In genomic region chr7:98359951-98360620, GRCm38 (mm10) we compare ENCODE assay signal across 9 mouse cellular contexts. TPM values are rescaled to one million over a fixed set of nuclear protein-coding genes. Genes with fewer than 3 reads are reported as not detected.
DNase-seq lines count a peak whose midpoint lies in the region; ATAC-seq and TF ChIP-seq lines count a peak whose summit lies in the region.
"Had no signal": no experiment of that assay in that cellular context is flagged by ENCODE, and none has a peak within 500 bp of the region (broad histone marks: within the 10 kb centered on the region; RNA-seq: fewer than 3 reads in every experiment).

No protein-coding gene starts in this region.

- TF ChIP-seq CTCF in left cerebral cortex, adult 2 months (IDR thresholded peaks at IDR 0.05) = no peak

- no peaks in the 10 kb centered on the region for H3K9me3 ChIP-seq in hindbrain, embryonic 14.5 days (ENCODE audit: control insufficient read depth, low read length)
- H3K9me3 ChIP-seq in liver, embryonic 11.5 days (ENCODE audit: control insufficient read depth, low read length) = no peaks in the 10 kb centered on the region
- no peaks in the 10 kb centered on the region for H3K9me3 ChIP-seq in neural tube, embryonic 12.5 days

- no peaks in the 10 kb centered on the region for H3K36me3 ChIP-seq in hindbrain, embryonic 14.5 days (replicated peaks; ENCODE audit: control insufficient read depth, insufficient read depth)
- no peaks in the 10 kb centered on the region for H3K36me3 ChIP-seq in liver, embryonic 11.5 days (ENCODE audit: control insufficient read depth, insufficient read depth, low read length)
- H3K36me3 ChIP-seq in neural tube, embryonic 12.5 days = no peaks in the 10 kb centered on the region
- H3K36me3 ChIP-seq: G1E had no signal

- H3K4me1 ChIP-seq in hindbrain, embryonic 14.5 days (replicated peaks; ENCODE audit: control insufficient read depth, insufficient read depth, low read length) = peaks cover 39% of the 10 kb centered on the region
- H3K4me1 ChIP-seq in liver, embryonic 11.5 days (replicated peaks; ENCODE audit: control insufficient read depth, insufficient read depth, low read length) = peaks cover 5% of the 10 kb centered on the region
- H3K4me1 ChIP-seq in neural tube, embryonic 12.5 days = peaks cover 43% of the 10 kb centered on the region

- no peak for DNase-seq in left cerebral cortex, adult 2 months (ENCODE audit: extremely low spot score in 1 of 2, low spot score in 2 of 2)
- no peak for DNase-seq in left cerebral cortex, adult 8-10 months (ENCODE audit: low spot score in 2 of 2)
- peak; percentile 54 to 66 for DNase-seq in cerebellum, postnatal 14 days
- DNase-seq in gastrocnemius, adult 18-20 months (ENCODE audit: low spot score) = peak; percentile 52
- DNase-seq in hindbrain, embryonic 14.5 days (ENCODE audit: low spot score) = peak; percentile 29
- peak; percentile 52 for DNase-seq in liver, embryonic 11.5 days (ENCODE audit: low spot score)
- no peak for DNase-seq in spleen, postnatal 4 days (ENCODE audit: low spot score in 2 of 2)

- no peaks in the 10 kb centered on the region for H3K27me3 ChIP-seq in hindbrain, embryonic 14.5 days (ENCODE audit: control insufficient read depth, insufficient read depth, low read length)
- H3K27me3 ChIP-seq in liver, embryonic 11.5 days (replicated peaks; ENCODE audit: control insufficient read depth, insufficient read depth, low read length) = peaks cover 39% of the 10 kb centered on the region
- no peaks in the 10 kb centered on the region for H3K27me3 ChIP-seq in neural tube, embryonic 12.5 days (replicated peaks)

- H3K9ac ChIP-seq in hindbrain, embryonic 14.5 days = peak overlapping the region; percentile 84
- H3K9ac ChIP-seq in liver, embryonic 11.5 days (ENCODE audit: low read depth, low read length) = peak overlapping the region; percentile 60
- H3K9ac ChIP-seq in neural tube, embryonic 12.5 days = peak overlapping the region; percentile 73

- H3K4me3 ChIP-seq in left cerebral cortex, adult 2 months = peak overlapping the region; percentile 57
- peak overlapping the region; percentile 65 for H3K4me3 ChIP-seq in hindbrain, embryonic 14.5 days (replicated peaks; ENCODE audit: low read length)
- H3K4me3 ChIP-seq in liver, embryonic 11.5 days (ENCODE audit: low read depth, low read length) = peak overlapping the region; percentile 66
- H3K4me3 ChIP-seq in neural tube, embryonic 12.5 days = peak overlapping the region; percentile 64

- peak; percentile 66 for ATAC-seq in hindbrain, embryonic 14.5 days (ENCODE audit: low FRiP score)
- peak; percentile 46 for ATAC-seq in liver, embryonic 11.5 days (replicated peaks; ENCODE audit: low FRiP score)
- ATAC-seq in neural tube, embryonic 12.5 days (ENCODE audit: low FRiP score, low read depth) = peak; percentile 58

- H3K4me2 ChIP-seq in hindbrain, embryonic 14.5 days (replicated peaks) = peak overlapping the region; percentile 90
- H3K4me2 ChIP-seq in liver, embryonic 11.5 days = peak overlapping the region; percentile 85
- H3K4me2 ChIP-seq in neural tube, embryonic 12.5 days (replicated peaks) = peak overlapping the region; percentile 98

- intact Hi-C loops in left cerebral cortex, adult 2 months (cut with DNase I) = no loop called here

- under 1% methylated on average over 33 of the region's 33 CpGs for WGBS in hindbrain, embryonic 14.5 days
- WGBS in liver, embryonic 11.5 days = 2% methylated on average over 33 of the region's 33 CpGs
- WGBS in neural tube, embryonic 12.5 days = under 1% methylated on average over 33 of the region's 33 CpGs

- no peak overlapping the region for H3K27ac ChIP-seq in left cerebral cortex, adult 2 months
- H3K27ac ChIP-seq in hindbrain, embryonic 14.5 days = peak overlapping the region; percentile 84
- H3K27ac ChIP-seq in liver, embryonic 11.5 days (ENCODE audit: low read depth, low read length) = peak overlapping the region; percentile 59; the same call in 1 of the 2 replicates
- 0 out of 2 replicates have a peak overlapping the region, but pooled peaks have one; percentile 10 for H3K27ac ChIP-seq in neural tube, embryonic 12.5 days

RNA-seq across cellular contexts. Expression of gene Tsku, which starts 1.0 kb away (rescaled TPM):
- 1 to 10 TPM; 2.9 to 3.4 TPM for total RNA-seq in left cerebral cortex, adult 2 months (2021)
- 1 to 10 TPM; 2.4 to 4.2 (median 2.9) TPM for total RNA-seq in left cerebral cortex, adult 8-10 months (2022)
- 1 to 10 TPM; 1.1 to 1.7 TPM for total RNA-seq in gastrocnemius, adult 18-20 months (2021)
- 9.5 and 11.7 TPM in 2 replicates for polyA plus RNA-seq in hindbrain, embryonic 14.5 days (2014; fragmentation: Nextera tagmentation; extraction: Ambion mirVana)
- polyA plus RNA-seq in liver, embryonic 11.5 days (2014; fragmentation: Nextera tagmentation; extraction: Ambion mirVana) = 4.3 and 4.8 TPM in 2 replicates
- polyA plus RNA-seq in neural tube, embryonic 12.5 days (2016; fragmentation: Nextera tagmentation; extraction: Ambion mirVana) = 7.7 and 8.3 TPM in 2 replicates
- total RNA-seq: G1E had no signal
- polyA plus RNA-seq: G1E had no signal

RNA-seq across cellular contexts. Expression of gene Acer3, which starts 39.1 kb away (rescaled TPM):
- total RNA-seq in left cerebral cortex, adult 2 months (2021) = 10 to 100 TPM; 22.2 to 25.4 TPM
- 10 to 100 TPM; 25.1 to 27.2 (median 25.5) TPM for total RNA-seq in left cerebral cortex, adult 8-10 months (2022)
- 1 to 10 TPM; 3.6 to 4.1 TPM for total RNA-seq in gastrocnemius, adult 18-20 months (2021)
- polyA plus RNA-seq in hindbrain, embryonic 14.5 days (2014; fragmentation: Nextera tagmentation; extraction: Ambion mirVana) = 27.1 and 27.4 TPM in 2 replicates
- 35.2 and 35.8 TPM in 2 replicates for polyA plus RNA-seq in liver, embryonic 11.5 days (2014; fragmentation: Nextera tagmentation; extraction: Ambion mirVana)
- polyA plus RNA-seq in neural tube, embryonic 12.5 days (2016; fragmentation: Nextera tagmentation; extraction: Ambion mirVana) = 15.8 and 20.0 TPM in 2 replicates

Comparison
In these comparisons a context has a peak if more than half of its experiments do, and no peak if none do; other contexts are left out.
1. DNase-seq: peak in cerebellum, postnatal 14 days (2 of 2), gastrocnemius, adult 18-20 months (single experiment), hindbrain, embryonic 14.5 days (single experiment) and liver, embryonic 11.5 days (single experiment); none in left cerebral cortex, adult 2 months (0 of 2), left cerebral cortex, adult 8-10 months (0 of 2) and spleen, postnatal 4 days (0 of 2).
2. RNA of gene Acer3, which starts 39.1 kb away (total RNA-seq): 25.1 to 27.2 TPM in left cerebral cortex, adult 8-10 months and 22.2 to 25.4 TPM in left cerebral cortex, adult 2 months; 3.6 to 4.1 TPM in gastrocnemius, adult 18-20 months; every median in the first group is over 4 times any median in the second.
3. Peak in every context shown above with its lines, with median percentiles within 50 percentile points of each other: H3K4me3 ChIP-seq, ATAC-seq, H3K4me2 ChIP-seq and H3K9ac ChIP-seq.